Mouse (Mus musculus) monocyte, adult 2 months (primary cell): ENCODE data around the gene Sbk2.

Experiments used
- DNase-seq, 2 experiments: peaks; one replicate each; pipeline ENCODE4 v3.0.0; 2022; ENCODE audit warnings: low spot score in 2 of 2, low read depth in 1 of 2

Sbk2 gene

GRCm38 (mm10) chr7:4922931-4923565 lies 41.2 kb downstream of the Sbk2 start:
- no peak for DNase-seq

GRCm38 (mm10) chr7:4922508-4922907 lies 41.7 kb downstream of the Sbk2 start:
- no peak for DNase-seq

- no peak for DNase-seq
Measured at GRCm38 (mm10) chr7:4921824-4922482, 42.3 kb downstream of the Sbk2 start, which contains the start of gene Nat14. Gene Nat14 (plus strand): TSS chr7:4922028.

GRCm38 (mm10) chr7:4920976-4921823 lies 43.0 kb downstream of the Sbk2 start:
- DNase-seq: no peak

GRCm38 (mm10) chr7:4920496-4920895 lies 43.7 kb downstream of the Sbk2 start:
- DNase-seq: no peak

- no peak for DNase-seq
Measured at GRCm38 (mm10) chr7:4919971-4920370, 44.2 kb downstream of the Sbk2 start.

GRCm38 (mm10) chr7:4919096-4919495 lies 45.1 kb downstream of the Sbk2 start:
- no peak for DNase-seq

GRCm38 (mm10) chr7:4918681-4919080 lies 45.5 kb downstream of the Sbk2 start:
- DNase-seq: no peak

GRCm38 (mm10) chr7:4917494-4917893 lies 46.7 kb downstream of the Sbk2 start:
- DNase-seq: no peak

- no peak for DNase-seq
Measured at GRCm38 (mm10) chr7:4915669-4916416, 48.4 kb downstream of the Sbk2 start.

GRCm38 (mm10) chr7:4915007-4915665 lies 49.1 kb downstream of the Sbk2 start, which contains the start of gene Zfp628:
Gene Zfp628 (plus strand): TSS chr7:4915217.
- DNase-seq: peak; percentile 50 to 76

- no peak for DNase-seq
Measured at GRCm38 (mm10) chr7:4912248-4912647, 52.0 kb downstream of the Sbk2 start.

- no peak for DNase-seq
Measured at GRCm38 (mm10) chr7:4911561-4911960, 52.6 kb downstream of the Sbk2 start.

GRCm38 (mm10) chr7:4906466-4906950 lies 57.7 kb downstream of the Sbk2 start, which contains the start of gene Gm36210:
Gene Gm36210 (minus strand): TSS chr7:4906516.
- no peak for DNase-seq

GRCm38 (mm10) chr7:4902404-4902803 lies 61.8 kb downstream of the Sbk2 start:
- DNase-seq: no peak

GRCm38 (mm10) chr7:4901171-4901570 lies 63.0 kb downstream of the Sbk2 start:
- DNase-seq: no peak

GRCm38 (mm10) chr7:4900523-4900851 lies 63.7 kb downstream of the Sbk2 start:
- no peak for DNase-seq

GRCm38 (mm10) chr7:4899649-4900522 lies 64.3 kb downstream of the Sbk2 start:
- no peak for DNase-seq

- no peak for DNase-seq
Measured at GRCm38 (mm10) chr7:4898851-4899648, 65.2 kb downstream of the Sbk2 start.
